Mouse (Mus musculus): ENCODE data around the gene Snd1.

Gene Snd1

DNA sequence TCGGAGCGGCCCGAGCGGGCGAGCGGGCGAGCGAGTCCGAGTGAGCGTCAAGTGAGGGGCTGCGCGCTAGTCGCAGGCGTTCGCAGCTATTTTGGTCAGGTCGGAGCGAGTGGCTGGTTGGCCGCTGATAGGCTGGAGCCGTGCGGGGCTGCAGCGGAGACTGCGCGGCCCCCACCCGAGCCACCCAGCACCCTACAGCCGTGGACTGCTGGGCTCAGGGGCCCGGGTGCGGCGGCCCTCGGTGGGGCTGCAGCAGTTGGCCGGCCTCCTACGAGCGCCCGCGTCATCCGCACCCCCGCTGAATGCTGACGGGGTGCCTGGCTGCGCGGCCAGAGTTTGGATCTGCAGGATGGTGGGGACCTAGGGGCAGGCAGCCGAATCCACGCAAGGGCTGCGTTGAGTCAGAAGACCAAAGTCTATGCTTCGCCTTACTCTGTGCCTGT is 358.5 kb downstream of the Snd1 start:
- peak; percentile 72 for DNase-seq (ENCODE audit: extremely low spot score, low spot score)

- no peak for DNase-seq (ENCODE audit: extremely low spot score, low spot score)
Measured at GRCm38 (mm10) chr6:28834046-28834445, 359.1 kb downstream of the Snd1 start.

- DNase-seq (ENCODE audit: extremely low spot score, low spot score) = no peak
Measured at GRCm38 (mm10) chr6:28836600-28836999, 361.7 kb downstream of the Snd1 start.

DNA sequence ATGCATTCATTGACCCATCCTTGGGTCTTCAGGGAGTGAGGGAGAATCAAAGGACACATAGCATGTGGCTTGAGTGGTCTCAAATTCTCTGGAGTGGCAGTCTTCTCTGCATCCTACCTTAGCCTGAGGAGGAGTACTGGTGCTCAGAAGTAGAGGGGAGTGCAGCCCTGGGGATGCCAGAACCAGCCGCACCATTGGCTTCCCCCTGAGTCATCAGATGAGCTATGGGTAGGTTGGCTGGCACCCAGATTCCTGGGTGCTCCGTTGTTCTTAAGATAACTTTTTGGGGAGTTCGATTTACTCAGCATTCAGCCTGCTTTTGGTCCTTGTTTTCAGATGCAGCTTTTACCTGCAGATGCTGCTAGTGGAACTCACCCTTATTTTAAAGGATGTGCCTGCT is 366.6 kb downstream of the Snd1 start:
- no peak for DNase-seq (ENCODE audit: extremely low spot score, low spot score)

- no peak for DNase-seq (ENCODE audit: extremely low spot score, low spot score)
Measured at GRCm38 (mm10) chr6:28842375-28843276, 367.7 kb downstream of the Snd1 start.

DNA sequence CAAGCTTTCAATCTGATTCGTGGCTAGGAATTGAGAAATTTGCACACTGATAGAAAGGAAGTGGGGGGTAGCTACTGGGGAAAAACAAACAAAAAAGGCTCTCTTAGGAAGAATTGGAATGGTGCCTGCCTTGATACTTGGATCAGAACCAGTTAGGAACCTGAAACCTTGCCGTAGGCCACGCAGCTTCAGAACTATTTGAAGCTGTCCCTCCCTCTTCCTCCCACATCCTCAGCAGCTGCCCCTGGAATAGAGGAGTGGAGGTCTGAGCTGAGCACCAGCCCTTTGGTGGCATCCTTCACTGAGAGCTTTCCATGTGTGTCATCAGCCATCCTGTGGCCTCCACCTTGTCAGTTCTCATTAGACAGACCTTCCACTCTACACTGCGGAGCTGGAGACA is 370.7 kb downstream of the Snd1 start:
- DNase-seq (ENCODE audit: extremely low spot score, low spot score) = no peak

GRCm38 (mm10) chr6:28847616-28848015 is 372.7 kb downstream of the Snd1 start:
- DNase-seq (ENCODE audit: extremely low spot score, low spot score) = no peak

DNA sequence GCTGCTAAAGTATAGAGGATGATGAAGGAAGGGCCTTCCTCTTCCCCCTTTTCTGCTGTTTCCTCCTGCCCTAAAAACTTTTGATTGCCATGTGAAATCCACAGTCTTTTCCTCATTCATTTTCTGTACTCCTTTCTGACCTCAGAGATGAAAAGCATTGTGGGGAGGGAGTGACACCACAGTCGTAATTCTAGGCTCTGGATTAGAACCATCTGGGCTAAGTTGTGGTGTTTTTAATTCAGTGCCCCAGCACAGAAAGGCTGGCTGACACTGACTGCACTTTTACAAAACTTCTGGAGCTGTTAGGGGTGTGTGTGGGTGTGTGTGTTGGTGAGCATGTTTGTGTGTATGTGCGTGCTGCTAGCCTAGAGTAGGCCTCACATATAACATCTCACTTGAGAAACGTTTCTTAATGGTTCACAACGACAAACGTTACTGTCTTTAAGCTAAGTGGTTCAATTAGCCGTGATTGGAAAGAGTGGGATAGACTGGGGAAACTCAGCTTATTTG is 373.4 kb downstream of the Snd1 start:
- no peak for DNase-seq (ENCODE audit: extremely low spot score, low spot score)

DNA sequence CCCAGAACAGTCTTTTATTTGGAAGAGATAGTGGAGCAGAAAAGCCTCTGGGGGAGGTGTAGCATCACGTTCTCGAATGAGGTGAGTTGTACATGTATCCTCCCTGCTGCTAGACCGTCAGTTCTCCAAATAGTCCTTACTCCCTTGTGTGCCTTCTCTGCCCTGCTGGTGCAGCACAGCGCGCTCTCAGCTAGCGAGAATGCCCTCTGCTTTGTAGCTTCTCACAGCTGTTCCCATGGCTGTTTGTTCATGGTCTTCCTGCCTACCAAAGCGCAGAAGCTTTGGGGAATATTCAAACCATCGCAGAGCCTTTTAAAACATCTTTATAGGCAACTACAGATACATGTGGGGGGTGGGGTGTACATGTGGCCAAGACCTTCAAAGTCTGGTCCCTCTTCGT is 374.0 kb downstream of the Snd1 start:
- no peak for DNase-seq (ENCODE audit: extremely low spot score, low spot score)

DNA sequence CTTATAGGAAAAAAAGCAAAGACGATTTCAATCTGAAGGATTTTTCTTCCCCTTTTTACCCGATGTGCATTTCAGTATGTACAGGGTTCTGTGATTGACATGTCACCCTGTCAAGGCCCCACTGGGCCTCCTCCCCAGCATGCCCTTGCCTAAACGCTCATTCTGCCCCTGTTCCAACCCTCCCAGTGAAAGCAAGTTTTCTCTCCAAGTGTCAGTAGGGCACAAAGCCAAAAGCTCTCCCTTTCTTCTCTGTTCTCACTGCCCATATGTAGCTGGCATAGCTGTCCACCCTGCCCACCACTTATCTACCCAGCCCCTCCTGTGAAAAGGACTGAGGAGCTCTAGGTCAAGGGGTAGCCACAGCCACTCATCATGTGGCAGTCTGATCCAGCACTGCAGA is 374.4 kb downstream of the Snd1 start:
- DNase-seq (ENCODE audit: extremely low spot score, low spot score) = no peak

- DNase-seq (ENCODE audit: extremely low spot score, low spot score) = no peak
Measured at GRCm38 (mm10) chr6:28850326-28850900, 375.5 kb downstream of the Snd1 start.

GRCm38 (mm10) chr6:28852342-28852741 is 377.4 kb downstream of the Snd1 start:
- no peak for DNase-seq (ENCODE audit: extremely low spot score, low spot score)

DNA sequence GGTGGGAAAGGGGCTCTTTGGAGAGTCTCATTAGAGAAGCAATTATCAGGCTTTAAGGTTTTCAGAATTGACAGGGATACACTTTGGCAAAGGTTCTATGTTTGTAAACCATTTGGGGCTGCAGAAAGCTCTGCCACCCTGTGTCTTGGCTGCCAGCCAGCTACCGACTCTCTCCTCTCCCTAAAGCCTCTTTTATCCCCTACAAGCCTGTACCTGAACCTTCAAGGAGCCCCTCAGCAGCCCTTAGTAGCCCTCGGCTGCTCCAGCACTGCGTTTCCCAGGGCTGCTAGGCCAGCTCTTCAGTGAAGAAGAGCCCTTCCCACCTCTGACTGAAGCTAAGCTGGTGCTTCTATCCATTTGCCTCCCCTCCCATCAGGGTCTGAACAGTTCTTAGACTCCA is 378.2 kb downstream of the Snd1 start:
- DNase-seq (ENCODE audit: extremely low spot score, low spot score) = no peak

GRCm38 (mm10) chr6:28853654-28854053 is 378.7 kb downstream of the Snd1 start:
- DNase-seq (ENCODE audit: extremely low spot score, low spot score) = no peak

GRCm38 (mm10) chr6:28854598-28854997 is 379.7 kb downstream of the Snd1 start:
- peak; percentile 35 for DNase-seq (ENCODE audit: extremely low spot score, low spot score)

DNA sequence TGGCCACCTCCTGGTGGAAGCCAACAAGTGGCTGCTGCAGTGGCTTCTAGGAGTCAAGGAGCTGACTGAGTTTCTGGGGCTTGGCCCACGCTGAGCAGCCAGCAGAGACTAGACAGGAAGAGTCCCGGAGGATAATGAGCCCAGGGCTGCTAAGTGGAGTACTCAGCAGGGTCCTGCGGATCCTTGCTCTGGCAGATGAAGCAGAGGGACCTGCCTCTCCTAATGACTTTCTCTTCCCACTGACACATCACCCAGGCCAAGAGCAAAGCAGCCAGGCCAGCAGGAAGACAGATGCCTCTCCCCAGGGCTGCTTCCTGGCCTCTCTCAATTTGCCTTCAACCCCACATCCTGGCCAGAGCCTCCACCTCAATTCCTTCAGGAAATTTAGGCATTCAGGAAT is 380.5 kb downstream of the Snd1 start:
- no peak for DNase-seq (ENCODE audit: extremely low spot score, low spot score)

- no peak for DNase-seq (ENCODE audit: extremely low spot score, low spot score)
Measured at GRCm38 (mm10) chr6:28856789-28857188, 381.9 kb downstream of the Snd1 start.

GRCm38 (mm10) chr6:28857198-28858180 is 382.6 kb downstream of the Snd1 start:
- DNase-seq (ENCODE audit: extremely low spot score, low spot score) = no peak

- no peak for DNase-seq (ENCODE audit: extremely low spot score, low spot score)
Measured at GRCm38 (mm10) chr6:28859094-28859493, 384.2 kb downstream of the Snd1 start.

DNA sequence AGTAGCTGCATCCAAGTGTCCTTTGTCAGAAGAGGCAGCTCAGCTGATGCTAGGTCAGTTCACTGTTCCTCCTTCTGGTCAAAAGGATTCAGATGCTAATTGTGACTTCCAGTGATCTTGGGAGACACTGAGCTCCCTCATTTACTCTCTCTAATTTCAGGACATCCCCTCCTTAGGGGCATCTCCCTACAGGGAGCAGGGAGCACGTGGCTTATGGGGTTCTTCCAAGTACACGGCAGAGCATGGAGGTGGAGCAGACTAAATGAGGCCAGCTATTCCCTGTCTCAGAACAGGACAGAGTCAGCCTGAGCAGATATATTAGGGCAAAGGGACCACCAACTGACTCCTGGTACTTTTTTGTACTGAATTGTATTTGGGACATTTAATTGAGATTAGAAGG is 385.5 kb downstream of the Snd1 start:
- DNase-seq (ENCODE audit: extremely low spot score, low spot score) = no peak

DNA sequence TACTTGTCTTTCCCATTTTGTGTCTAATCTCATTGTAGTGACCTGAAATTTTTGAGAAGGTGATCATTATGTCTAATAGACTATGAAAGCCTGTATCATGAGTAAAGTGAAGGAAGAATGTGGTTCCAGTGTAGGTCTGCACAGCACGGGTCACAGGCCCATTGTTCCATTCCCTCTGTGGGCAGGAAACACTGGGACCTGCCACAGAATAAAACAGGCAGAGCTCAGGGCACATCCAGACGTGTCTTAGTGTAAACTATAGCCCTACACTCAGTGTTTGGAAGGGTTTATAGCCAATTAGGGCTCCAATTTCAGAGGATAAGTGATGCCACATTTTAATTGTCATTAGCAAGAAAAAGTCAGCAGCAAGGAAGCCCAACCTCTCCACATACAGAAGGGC is 386.0 kb downstream of the Snd1 start:
- no peak for DNase-seq (ENCODE audit: extremely low spot score, low spot score)
